Mouse (Mus musculus) liver, postnatal 0 days (tissue): Measurements from ENCODE around the gene Uts2b.

Source experiments
- CTCF ChIP-seq: sonication (generic); IDR thresholded peaks from 2 replicates; pipeline ENCODE4 v1.5.1; 2016; ENCODE audit warnings: antibody characterized with exemption, low read depth
- EP300 ChIP-seq: IDR thresholded peaks from 2 replicates; pipeline ENCODE4 v1.6.1; 2016; ENCODE audit warnings: antibody characterized with exemption, low read depth, mild to moderate bottlenecking

DNA sequence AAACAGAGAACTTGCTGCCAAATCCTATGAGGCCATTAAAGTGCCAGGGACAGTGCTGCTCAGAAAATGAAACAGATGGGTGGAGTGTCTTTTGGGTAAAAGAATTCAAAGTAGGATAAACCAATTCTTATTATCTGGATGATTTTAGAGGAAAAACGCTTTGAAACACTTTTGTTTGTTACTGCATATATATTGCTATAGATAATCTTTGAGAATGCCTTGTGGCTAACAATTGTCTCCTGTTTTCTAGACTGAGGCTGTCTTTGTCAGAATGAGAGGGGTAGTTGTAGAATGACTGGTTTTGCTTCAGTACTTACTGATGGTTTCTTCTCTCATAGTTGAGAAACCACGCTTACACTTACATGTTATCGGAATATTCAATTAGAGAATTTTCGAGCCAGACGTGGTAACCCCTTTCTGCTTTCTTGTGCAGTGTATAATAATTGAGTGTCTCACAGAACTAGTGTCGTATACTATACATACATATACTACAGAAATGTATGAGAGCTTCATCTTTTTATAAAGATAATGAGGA lies 29.7 kb upstream of the Uts2b start:
- TF ChIP-seq CTCF, result no peak
- no peak for TF ChIP-seq EP300
